Mouse (Mus musculus) hindbrain, embryonic 14.5 days (tissue): Measurements from ENCODE around the gene Gm13287. TPM values are rescaled to one million over a fixed set of nuclear protein-coding genes. Genes with fewer than 3 reads are reported as not detected.
"Not testable (repeated sequence)": the region's sequence is repeated elsewhere in the genome, so short reads cannot be mapped to it uniquely, and the experiment has no call there.

Experiments used
- ATAC-seq: fragments of 200-750 bp; cut with Nextera tagmentation; 2 replicates; pipeline ENCODE4 v1.8.0; 2017; ENCODE audit warnings: moderate number of reproducible peaks, mild to moderate bottlenecking, moderate TSS enrichment, moderate library complexity; ENCODE audit not compliant: low FRiP score
- DNase-seq: peaks from one replicate; pipeline ENCODE4 v3.0.0-alpha.2; 2015; ENCODE audit warnings: low spot score
- H3K27ac ChIP-seq: fragments of 300-500 bp; sonication (generic); 2 replicates; pipeline ENCODE4 v1.5.1; 2014; ENCODE audit warnings: mild to moderate bottlenecking, moderate library complexity
- H3K27me3 ChIP-seq: fragments of 300-500 bp; sonication (generic); 2 replicates; pipeline ENCODE4 v1.6.1; 2014; ENCODE audit warnings: mild to moderate bottlenecking, low read length, mixed read lengths; ENCODE audit not compliant: control insufficient read depth, insufficient read depth
- H3K36me3 ChIP-seq: fragments of 300-500 bp; sonication (generic); replicated peaks from 2 replicates; pipeline ENCODE4 v1.6.1; 2014; ENCODE audit not compliant: control insufficient read depth, insufficient read depth
- H3K4me1 ChIP-seq: fragments of 300-500 bp; sonication (generic); replicated peaks from 2 replicates; pipeline ENCODE4 v1.6.1; 2014; ENCODE audit warnings: antibody characterized with exemption, low read length, mixed read lengths; ENCODE audit not compliant: control insufficient read depth, insufficient read depth
- H3K4me2 ChIP-seq: fragments of 300-500 bp; sonication (generic); replicated peaks from 2 replicates; pipeline ENCODE4 v1.6.1; 2014; ENCODE audit warnings: mild to moderate bottlenecking, moderate library complexity
- H3K4me3 ChIP-seq: fragments of 300-500 bp; sonication (generic); replicated peaks from 2 replicates; pipeline ENCODE4 v1.5.1; 2014; ENCODE audit warnings: mild to moderate bottlenecking, low read length
- H3K9ac ChIP-seq: fragments of 300-500 bp; sonication (generic); 2 replicates; pipeline ENCODE4 v1.6.1; 2014
- H3K9me3 ChIP-seq: fragments of 300-500 bp; sonication (generic); 2 replicates; pipeline ENCODE4 v1.6.1; 2016; ENCODE audit warnings: low read length; ENCODE audit not compliant: control insufficient read depth
- WGBS: fragments of 180-500 bp; shearing (Covaris S2); extraction: QIAGEN DNeasy Blood & Tissue Kit; methylation state at CpG from one replicate; pipeline ENCODE4 v1.1.7; 2014; 5-methylcytosine and 5-hydroxymethylcytosine counted together
- polyA plus RNA-seq: library from polyadenylated mRNA; unstranded; fragments of >200 nt; fragmentation: Nextera tagmentation; extraction: Ambion mirVana; gene quantifications from 2 replicates; pipeline ENCODE4 v1.2.1, GENCODE M21; 2014

The Gm13287 gene
- polyA plus RNA-seq, 1 experiment from 2014 or later: not detected

DNA sequence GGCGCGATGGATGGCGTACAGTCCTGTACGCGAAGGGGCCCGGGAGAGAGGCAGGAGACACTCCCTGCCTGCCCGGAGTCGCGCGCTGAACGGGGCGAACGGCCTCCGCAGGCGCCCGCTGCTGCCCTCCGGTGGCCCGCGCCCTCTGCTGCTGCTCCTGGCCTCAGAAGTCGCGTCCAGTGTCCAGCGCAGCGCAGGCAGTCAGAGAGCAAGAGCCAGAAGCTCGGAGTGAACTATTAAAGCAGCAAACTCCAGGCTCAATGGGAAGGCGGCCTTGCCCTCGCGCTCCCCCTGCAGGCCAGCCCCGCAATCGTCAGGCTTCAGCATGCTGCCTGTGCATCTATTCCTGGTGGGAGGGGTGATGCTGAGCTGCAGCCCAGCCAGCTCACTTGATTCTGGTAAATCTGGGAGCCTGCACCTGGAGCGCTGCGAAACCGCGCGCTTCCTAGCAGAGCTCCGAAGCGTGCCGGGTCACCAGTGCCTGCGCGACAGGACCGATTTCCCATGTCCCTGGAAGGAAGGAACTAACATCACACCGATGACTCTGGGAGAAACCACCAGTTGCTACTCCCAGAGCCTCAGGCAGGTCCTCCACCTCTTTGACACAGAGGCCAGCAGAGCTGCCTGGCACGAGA is 39.6 kb upstream of the Gm13287 start:
- H3K9me3 ChIP-seq, H3K9ac ChIP-seq, H3K4me1 ChIP-seq, H3K36me3 ChIP-seq, ATAC-seq, H3K27ac ChIP-seq, H3K27me3 ChIP-seq: not testable (repeated sequence)
- Histone ChIP-seq H3K4me3 (peak overlapping the region; percentile 31), H3K4me2 (peak overlapping the region; percentile 56)
- DNase-seq: peak; percentile 56
- 4% methylated on average over 22 of the region's 42 CpGs for WGBS

DNA sequence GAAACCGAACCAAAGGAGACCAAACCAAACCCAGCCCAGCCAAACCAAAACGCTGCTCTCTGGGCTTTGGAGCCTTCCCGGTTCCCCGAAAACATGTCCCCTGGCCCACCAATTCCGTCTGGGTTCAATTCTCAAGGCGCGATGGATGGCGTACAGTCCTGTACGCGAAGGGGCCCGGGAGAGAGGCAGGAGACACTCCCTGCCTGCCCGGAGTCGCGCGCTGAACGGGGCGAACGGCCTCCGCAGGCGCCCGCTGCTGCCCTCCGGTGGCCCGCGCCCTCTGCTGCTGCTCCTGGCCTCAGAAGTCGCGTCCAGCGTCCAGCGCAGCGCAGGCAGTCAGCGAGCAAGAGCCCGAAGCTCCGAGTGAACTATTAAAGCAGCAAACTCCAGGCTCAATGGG is 29.5 kb upstream of the Gm13287 start, which contains the start of gene Gm13290:
Gene Gm13290, plus strand, starts transcription at position 301 of the 400 bp plus-strand sequence.
- H3K4me1 ChIP-seq, H3K4me2 ChIP-seq, ATAC-seq, H3K9me3 ChIP-seq, H3K4me3 ChIP-seq, H3K9ac ChIP-seq, DNase-seq, H3K27ac ChIP-seq, H3K36me3 ChIP-seq, H3K27me3 ChIP-seq: not testable (repeated sequence)
- no CpG with 5 or more reads among the region's 32 CpGs for WGBS

DNA sequence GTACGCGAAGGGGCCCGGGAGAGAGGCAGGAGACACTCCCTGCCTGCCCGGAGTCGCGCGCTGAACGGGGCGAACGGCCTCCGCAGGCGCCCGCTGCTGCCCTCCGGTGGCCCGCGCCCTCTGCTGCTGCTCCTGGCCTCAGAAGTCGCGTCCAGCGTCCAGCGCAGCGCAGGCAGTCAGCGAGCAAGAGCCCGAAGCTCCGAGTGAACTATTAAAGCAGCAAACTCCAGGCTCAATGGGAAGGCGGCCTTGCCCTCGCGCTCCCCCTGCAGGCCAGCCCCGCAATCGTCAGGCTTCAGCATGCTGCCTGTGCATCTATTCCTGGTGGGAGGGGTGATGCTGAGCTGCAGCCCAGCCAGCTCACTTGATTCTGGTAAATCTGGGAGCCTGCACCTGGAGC is 26.4 kb upstream of the Gm13287 start, which contains the start of gene Gm13289:
Gene Gm13289, plus strand, starts transcription at position 301 of the 400 bp plus-strand sequence.
- H3K36me3 ChIP-seq, H3K4me1 ChIP-seq, ATAC-seq, H3K4me3 ChIP-seq, H3K27me3 ChIP-seq, H3K27ac ChIP-seq, H3K9me3 ChIP-seq, H3K4me2 ChIP-seq, H3K9ac ChIP-seq, DNase-seq: not testable (repeated sequence)
- no CpG with 5 or more reads among the region's 29 CpGs for WGBS

DNA sequence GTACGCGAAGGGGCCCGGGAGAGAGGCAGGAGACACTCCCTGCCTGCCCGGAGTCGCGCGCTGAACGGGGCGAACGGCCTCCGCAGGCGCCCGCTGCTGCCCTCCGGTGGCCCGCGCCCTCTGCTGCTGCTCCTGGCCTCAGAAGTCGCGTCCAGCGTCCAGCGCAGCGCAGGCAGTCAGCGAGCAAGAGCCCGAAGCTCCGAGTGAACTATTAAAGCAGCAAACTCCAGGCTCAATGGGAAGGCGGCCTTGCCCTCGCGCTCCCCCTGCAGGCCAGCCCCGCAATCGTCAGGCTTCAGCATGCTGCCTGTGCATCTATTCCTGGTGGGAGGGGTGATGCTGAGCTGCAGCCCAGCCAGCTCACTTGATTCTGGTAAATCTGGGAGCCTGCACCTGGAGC is 23.5 kb upstream of the Gm13287 start, which contains the start of gene Gm13272:
Gene Gm13272, plus strand, starts transcription at position 301 of the 400 bp plus-strand sequence.
- not testable (repeated sequence) for H3K27ac ChIP-seq, H3K9me3 ChIP-seq, H3K36me3 ChIP-seq, H3K4me3 ChIP-seq, H3K4me1 ChIP-seq, DNase-seq, H3K27me3 ChIP-seq, ATAC-seq, H3K9ac ChIP-seq, H3K4me2 ChIP-seq
- no CpG with 5 or more reads among the region's 29 CpGs for whole genome bisulfite sequencing

DNA sequence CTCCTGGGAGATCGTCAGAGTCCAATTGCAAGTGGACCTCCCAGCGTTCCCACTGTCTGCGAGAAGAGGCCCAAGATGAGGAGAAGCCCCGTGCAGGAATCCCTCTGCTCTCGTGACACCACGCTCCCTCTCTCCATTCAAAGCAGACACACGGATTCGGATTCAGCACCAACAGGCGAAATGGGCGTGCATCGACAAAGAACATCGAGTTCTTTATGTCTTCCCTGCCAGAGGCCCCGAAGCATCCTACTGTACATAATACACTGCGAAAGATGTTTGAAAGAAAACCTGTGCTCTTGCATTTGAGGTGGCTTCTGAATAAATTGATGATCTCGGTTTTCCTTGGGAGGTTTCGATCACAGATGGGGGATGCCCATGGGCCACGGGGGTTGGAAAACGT is 22.7 kb upstream of the Gm13287 start:
- H3K27ac ChIP-seq, H3K27me3 ChIP-seq, H3K4me2 ChIP-seq, H3K9me3 ChIP-seq, H3K36me3 ChIP-seq, DNase-seq, H3K9ac ChIP-seq, H3K4me3 ChIP-seq, ATAC-seq, H3K4me1 ChIP-seq: not testable (repeated sequence)
- 45% methylated on average over 12 of the region's 18 CpGs for WGBS

DNA sequence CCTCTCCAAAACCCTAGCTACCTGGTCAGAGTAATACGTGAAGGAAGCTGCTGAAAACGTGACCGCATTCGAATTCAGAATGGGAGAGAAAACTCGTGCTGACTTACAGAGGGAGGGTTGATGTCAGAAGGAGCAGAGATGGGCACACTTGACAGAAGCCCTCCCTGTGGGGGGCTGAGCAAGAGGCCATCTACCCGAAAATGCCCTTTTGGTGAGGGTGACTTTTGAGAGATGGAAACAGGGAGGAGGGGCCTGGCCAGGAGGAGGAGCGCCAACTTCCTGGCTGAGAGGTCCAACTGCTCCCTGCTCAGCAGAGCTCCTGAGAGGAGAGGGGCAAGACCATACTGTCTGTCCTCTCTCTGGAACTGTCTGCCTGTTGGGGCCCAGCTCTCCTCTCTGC is 21.2 kb upstream of the Gm13287 start, which contains the start of gene Ifnz:
Gene Ifnz, plus strand, starts transcription at position 301 of the 400 bp plus-strand sequence.
- H3K9ac ChIP-seq, ATAC-seq, H3K9me3 ChIP-seq, H3K27me3 ChIP-seq, H3K4me3 ChIP-seq, H3K4me1 ChIP-seq, H3K27ac ChIP-seq, DNase-seq, H3K36me3 ChIP-seq: not testable (repeated sequence)
- WGBS: 20% methylated on average over 4 of the region's 7 CpGs
- peak within 1 kb of the TSS; percentile 40 for H3K4me2 ChIP-seq

DNA sequence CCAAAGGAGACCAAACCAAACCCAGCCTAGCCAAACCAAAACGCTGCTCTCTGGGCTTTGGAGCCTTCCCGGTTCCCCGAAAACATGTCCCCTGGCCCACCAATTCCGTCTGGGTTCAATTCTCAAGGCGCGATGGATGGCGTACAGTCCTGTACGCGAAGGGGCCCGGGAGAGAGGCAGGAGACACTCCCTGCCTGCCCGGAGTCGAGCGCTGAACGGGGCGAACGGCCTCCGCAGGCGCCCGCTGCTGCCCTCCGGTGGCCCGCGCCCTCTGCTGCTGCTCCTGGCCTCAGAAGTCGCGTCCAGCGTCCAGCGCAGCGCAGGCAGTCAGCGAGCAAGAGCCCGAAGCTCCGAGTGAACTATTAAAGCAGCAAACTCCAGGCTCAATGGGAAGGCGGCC is 20.7 kb upstream of the Gm13287 start:
- H3K36me3 ChIP-seq, H3K27me3 ChIP-seq, DNase-seq, H3K4me3 ChIP-seq, H3K27ac ChIP-seq, ATAC-seq, H3K4me1 ChIP-seq, H3K9me3 ChIP-seq, H3K9ac ChIP-seq: not testable (repeated sequence)
- peak overlapping the region; percentile 40 for H3K4me2 ChIP-seq
- no CpG with 5 or more reads among the region's 31 CpGs for WGBS

DNA sequence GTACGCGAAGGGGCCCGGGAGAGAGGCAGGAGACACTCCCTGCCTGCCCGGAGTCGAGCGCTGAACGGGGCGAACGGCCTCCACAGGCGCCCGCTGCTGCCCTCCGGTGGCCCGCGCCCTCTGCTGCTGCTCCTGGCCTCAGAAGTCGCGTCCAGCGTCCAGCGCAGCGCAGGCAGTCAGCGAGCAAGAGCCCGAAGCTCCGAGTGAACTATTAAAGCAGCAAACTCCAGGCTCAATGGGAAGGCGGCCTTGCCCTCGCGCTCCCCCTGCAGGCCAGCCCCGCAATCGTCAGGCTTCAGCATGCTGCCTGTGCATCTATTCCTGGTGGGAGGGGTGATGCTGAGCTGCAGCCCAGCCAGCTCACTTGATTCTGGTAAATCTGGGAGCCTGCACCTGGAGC is 17.6 kb upstream of the Gm13287 start, which contains the start of gene Gm13276:
Gene Gm13276, plus strand, starts transcription at position 301 of the 400 bp plus-strand sequence.
- H3K9ac ChIP-seq, H3K4me1 ChIP-seq, H3K27me3 ChIP-seq, H3K27ac ChIP-seq, H3K4me2 ChIP-seq, ATAC-seq, H3K9me3 ChIP-seq, DNase-seq, H3K36me3 ChIP-seq, H3K4me3 ChIP-seq: not testable (repeated sequence)
- no CpG with 5 or more reads among the region's 27 CpGs for WGBS

DNA sequence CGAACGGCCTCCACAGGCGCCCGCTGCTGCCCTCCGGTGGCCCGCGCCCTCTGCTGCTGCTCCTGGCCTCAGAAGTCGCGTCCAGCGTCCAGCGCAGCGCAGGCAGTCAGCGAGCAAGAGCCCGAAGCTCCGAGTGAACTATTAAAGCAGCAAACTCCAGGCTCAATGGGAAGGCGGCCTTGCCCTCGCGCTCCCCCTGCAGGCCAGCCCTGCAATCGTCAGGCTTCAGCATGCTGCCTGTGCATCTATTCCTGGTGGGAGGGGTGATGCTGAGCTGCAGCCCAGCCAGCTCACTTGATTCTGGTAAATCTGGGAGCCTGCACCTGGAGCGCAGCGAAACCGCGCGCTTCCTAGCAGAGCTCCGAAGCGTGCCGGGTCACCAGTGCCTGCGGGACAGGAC is 14.7 kb upstream of the Gm13287 start, which contains the start of gene Gm13277:
Gene Gm13277, plus strand, starts transcription at position 231 of the 400 bp plus-strand sequence.
- not testable (repeated sequence) for DNase-seq

More for the DNA sequence above, 14.7 kb upstream of the Gm13287 start, which contains the start of gene Gm13277:
- not testable (repeated sequence) for H3K27ac ChIP-seq, H3K9ac ChIP-seq, H3K36me3 ChIP-seq, ATAC-seq, H3K27me3 ChIP-seq, H3K9me3 ChIP-seq, H3K4me2 ChIP-seq, H3K4me1 ChIP-seq, H3K4me3 ChIP-seq
- 0% methylated on average over 4 of the region's 28 CpGs for WGBS
